Mouse (Mus musculus): Measurements from ENCODE around the gene Il13. TPM values are rescaled to one million over a fixed set of nuclear protein-coding genes. Genes with fewer than 3 reads are reported as not detected.

The Il13 gene
- total RNA-seq, 2 experiments from 2014 or later, result not detected

DNA sequence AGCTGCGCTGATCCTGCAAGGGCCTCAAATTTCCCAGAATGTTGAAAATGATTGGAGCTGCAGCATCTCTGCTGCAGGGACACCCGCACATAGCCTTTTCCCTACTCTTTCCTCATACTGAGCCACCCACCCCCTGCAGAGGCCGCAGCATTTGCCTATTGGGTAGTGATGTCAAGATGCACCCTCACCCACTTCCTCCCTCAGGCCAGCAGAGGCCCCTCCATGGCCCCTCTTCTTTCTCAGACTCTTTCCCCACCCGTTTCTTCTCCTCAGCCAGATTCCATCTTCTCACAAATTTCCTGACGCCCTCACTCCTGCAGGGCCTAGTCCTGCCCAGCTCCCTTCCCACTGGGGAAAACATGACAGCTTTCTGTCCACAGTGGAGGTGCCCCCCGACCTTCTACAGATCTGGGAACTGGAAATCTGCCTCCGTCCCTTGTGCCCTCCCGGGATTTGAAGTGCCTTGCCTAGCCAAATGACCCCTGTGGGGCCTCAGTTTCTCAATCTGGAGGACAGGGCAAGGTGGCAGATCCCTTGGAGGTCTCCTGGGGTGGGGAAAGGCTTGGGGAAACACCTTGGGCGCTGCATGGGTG, 1.2 kb upstream of the Il13 start:
- intact Hi-C loops (cut with DNase I), result no loop called here
- peak in 1 of 2 experiments; percentile 17 for DNase-seq (ENCODE audit: low spot score in 2 of 2)

GRCm38 (mm10) chr11:53633644-53634043, 858 bp downstream of the Il13 start:
- no peak for DNase-seq (ENCODE audit: low spot score in 2 of 2)
- intact Hi-C loops (cut with DNase I), result no loop called here

DNA sequence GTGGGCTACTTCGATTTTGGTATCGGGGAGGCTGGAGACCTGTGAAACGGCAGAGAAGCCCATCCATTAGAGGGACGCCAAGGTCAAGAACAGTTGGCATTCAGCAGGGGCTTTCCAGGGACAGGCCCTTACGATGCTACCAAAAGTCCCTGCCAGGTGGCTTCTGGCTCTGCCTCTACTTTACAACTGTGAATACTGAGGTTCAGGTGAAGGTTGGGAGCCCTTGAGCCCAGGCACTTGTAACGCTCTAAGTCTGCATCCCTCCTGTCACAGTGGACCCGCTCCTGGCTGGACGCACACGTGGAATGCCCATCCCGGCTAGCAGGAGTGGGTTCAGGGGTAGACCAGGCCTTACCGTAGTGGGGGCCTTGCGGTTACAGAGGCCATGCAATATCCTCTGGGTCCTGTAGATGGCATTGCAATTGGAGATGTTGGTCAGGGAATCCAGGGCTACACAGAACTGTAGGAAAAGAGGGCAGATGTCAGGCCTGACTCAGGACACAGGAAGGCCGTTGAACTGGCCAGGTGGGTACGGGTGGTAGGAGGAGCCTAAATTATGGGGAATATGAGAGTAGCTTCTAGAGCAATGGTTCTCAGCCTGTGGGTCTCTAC, 2.3 kb downstream of the Il13 start:
- DNase-seq (ENCODE audit: low spot score in 2 of 2), result no peak
- intact Hi-C loops (cut with DNase I), result no loop called here

DNA sequence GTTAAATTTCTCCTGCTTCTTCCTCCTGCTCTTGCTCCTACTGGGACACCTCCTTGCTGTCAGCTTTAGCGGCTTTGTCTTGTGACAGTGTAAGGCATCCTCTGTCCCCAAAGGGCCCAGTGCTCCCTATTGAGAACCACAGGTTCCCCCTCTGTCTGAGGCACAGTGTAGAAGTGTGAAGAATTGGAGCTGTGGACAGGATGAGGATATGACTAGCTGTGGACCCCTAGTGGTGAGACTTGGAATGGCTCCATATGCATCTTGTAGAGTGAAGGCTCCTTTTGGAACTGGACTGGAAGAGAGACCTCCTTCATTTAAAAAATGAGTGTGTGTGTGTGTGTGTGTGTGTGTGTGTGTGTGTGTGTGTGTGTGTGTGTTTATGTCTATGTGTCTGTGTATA, 6.6 kb downstream of the Il13 start:
- intact Hi-C loops (cut with DNase I), result loop anchor here (5.0 kb wide), 2 partner anchors 41 to 161 kb away; no protein-coding TSS in a partner anchor
- peak; percentile 37 to 65 for DNase-seq (ENCODE audit: low spot score in 2 of 2)

GRCm38 (mm10) chr11:53626802-53627373, 7.6 kb downstream of the Il13 start:
- intact Hi-C loops (cut with DNase I), result loop anchor here (5.0 kb wide), 2 partner anchors 40 to 160 kb away; no protein-coding TSS in a partner anchor
- no peak for DNase-seq (ENCODE audit: low spot score in 2 of 2)

GRCm38 (mm10) chr11:53624124-53624523, 10.4 kb downstream of the Il13 start:
- intact Hi-C loops (cut with DNase I), result no loop called here
- DNase-seq (ENCODE audit: low spot score in 2 of 2), result no peak

GRCm38 (mm10) chr11:53623573-53623972, 10.9 kb downstream of the Il13 start:
- intact Hi-C loops (cut with DNase I), result no loop called here
- no peak for DNase-seq (ENCODE audit: low spot score in 2 of 2)

- DNase-seq (ENCODE audit: low spot score in 2 of 2), result no peak
- intact Hi-C loops (cut with DNase I), result no loop called here
Observed at GRCm38 (mm10) chr11:53622440-53622806, 12.1 kb downstream of the Il13 start.

DNA sequence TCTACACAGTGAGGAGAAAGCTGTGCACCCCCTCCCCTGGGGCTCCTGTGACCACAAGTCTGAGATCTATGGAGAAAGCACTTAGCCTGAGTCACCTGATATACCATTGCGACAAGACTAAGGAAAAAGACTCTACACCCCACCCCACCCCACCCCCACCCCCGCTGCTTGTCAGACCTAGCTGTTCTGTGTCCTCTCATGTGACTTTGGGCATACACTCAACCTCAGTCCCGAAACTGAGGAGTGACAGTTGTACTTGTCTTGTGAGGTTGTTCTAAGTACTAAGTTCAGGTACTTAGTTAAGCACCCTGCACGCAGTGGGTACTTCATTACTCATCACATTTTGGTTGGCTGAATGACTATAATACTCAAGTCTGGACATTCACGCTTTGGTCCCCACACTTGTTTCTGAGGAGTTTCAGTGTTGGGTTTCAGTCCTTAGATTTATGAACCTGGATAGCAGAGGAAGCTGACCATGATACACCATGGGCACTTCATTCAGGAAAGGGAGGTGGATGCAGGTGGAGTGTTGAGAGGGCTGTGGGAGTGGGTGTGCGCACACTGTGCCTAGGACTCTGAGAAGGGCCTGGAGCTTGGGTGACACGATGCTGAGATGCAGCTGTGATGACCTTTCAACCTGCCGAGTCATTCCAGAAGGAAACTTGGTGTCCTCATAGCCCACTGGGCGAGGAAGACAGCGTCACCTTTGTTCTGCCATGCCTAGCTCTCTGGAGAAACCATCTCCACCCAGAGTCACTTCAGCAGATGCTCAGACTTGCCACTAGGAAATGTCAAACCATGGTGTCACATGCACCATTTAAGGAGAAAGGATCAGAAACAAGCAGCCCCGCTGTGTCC, 12.7 kb downstream of the Il13 start:
- intact Hi-C loops (cut with DNase I), result no loop called here
- no peak for DNase-seq (ENCODE audit: low spot score in 2 of 2)

- intact Hi-C loops (cut with DNase I), result no loop called here
- no peak for DNase-seq (ENCODE audit: low spot score in 2 of 2)
Observed at GRCm38 (mm10) chr11:53620094-53620493, 14.4 kb downstream of the Il13 start.

DNA sequence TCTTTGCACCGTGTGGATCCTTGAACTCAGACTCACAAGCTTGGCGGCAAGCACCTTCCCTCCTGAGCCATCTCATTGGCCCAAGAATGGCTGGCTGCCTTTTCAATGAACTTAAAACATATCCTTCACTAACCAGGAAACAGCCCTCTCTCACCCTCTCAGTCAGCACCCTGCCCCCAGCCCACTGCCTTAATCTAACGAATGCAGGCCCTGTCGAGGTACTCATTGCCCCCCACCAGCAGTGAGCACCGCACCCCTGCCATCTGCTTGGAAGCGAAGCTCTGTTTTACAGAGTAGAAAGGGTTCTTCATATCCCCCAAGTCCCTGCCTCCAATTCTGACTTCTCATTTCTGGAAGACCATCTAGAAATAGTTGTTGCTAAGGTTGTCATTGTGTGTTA, 15.1 kb downstream of the Il13 start:
- intact Hi-C loops (cut with DNase I), result no loop called here

GRCm38 (mm10) chr11:53618619-53619198, 15.8 kb downstream of the Il13 start, which contains the start of gene Il4:
Il4 (minus strand) TSS chr11:53618669.
- no peak for DNase-seq (ENCODE audit: low spot score in 2 of 2)
- intact Hi-C loops (cut with DNase I), result no loop called here

More for the DNA sequence above, 15.1 kb downstream of the Il13 start:
- no peak for DNase-seq (ENCODE audit: low spot score in 2 of 2)

DNA sequence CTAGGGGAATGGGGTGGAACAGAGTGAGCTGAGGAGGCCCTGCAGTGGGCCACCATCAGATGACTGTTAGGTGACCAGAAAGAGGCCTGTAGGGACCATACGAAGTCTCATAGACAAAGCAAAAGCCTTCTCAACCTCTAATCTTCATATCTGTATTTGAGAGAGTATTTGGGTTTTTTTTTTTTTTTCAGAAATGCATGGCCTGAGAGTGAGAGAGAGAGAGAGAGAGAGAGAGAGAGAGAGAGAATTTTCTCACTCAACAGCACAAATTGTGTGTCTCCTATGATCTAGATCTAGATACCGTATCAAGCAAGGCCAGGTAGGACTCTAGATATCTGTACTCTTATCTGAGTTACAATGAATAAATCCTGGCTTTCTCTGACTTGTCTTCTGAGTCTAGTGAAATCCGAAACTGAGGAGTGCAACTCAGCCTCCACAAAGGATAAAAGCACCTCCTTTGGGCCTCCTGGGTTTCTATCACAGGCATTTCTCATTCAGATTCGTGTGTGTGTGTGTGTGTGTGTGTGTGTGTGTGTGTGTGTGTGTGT, 16.9 kb downstream of the Il13 start:
- intact Hi-C loops (cut with DNase I), result no loop called here
- no peak for DNase-seq (ENCODE audit: low spot score in 2 of 2)

- DNase-seq (ENCODE audit: low spot score in 2 of 2), result no peak
- intact Hi-C loops (cut with DNase I), result no loop called here
Observed at GRCm38 (mm10) chr11:53616748-53617558, 17.5 kb downstream of the Il13 start.

DNA sequence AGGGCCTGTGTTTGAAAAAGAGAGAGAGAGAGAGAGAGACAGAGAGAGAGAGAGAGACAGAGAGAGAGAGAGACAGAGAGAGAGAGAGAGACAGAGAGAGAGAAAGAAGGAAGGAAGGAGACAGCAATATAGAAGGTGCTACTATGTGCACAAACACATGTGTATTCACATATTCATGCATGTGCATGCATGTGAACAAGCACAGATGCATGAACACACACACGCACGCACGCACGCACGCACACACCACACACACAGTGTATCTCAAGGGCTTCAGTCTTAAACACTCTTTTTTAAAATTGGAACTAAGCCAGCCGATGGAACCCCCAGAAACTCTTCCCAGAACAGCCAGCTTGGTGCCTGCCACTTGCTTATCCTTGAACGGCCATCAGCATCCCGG, 18.9 kb downstream of the Il13 start:
- no peak for DNase-seq (ENCODE audit: low spot score in 2 of 2)
- intact Hi-C loops (cut with DNase I), result no loop called here

DNA sequence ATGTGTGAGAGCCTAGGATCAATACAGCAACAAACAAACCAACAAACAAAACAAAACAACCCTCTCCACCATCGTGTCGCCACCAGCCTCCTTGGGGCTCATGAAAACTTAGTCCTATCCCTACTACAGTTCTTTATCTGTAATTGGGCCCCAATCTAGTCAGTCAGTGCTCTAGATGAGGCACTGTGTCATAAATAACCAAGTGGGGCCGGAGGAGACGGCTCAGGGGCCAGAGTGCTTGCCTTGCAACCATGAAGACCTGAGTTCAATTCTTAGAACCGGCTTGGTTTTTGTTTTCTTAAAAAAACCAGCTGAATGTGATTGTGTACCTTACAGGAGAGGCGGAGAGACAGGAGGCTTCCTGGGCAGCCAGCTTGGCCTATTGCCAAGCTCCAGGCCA, 19.3 kb downstream of the Il13 start:
- DNase-seq (ENCODE audit: low spot score in 2 of 2), result no peak
- intact Hi-C loops (cut with DNase I), result no loop called here

DNA sequence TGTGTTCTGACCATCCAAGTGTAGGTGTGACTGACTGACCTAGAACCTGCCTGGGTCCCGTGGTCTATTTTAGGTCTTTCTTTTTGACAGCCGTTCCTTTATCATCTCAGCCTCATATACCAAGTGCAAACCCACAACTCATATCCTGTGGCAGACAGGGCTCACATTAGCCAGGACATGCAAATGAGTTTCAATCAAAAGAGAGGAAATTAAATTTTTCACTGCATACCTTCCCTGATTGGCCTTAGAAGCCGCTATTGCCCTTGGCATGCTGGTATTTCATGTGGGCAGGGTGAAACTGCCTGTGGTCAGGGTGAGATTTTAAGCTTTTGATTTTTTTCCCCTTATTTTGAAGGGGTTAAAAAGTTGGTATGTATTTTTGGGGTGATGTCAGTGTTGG, 24.8 kb downstream of the Il13 start:
- intact Hi-C loops (cut with DNase I), result no loop called here
- no peak for DNase-seq (ENCODE audit: low spot score in 2 of 2)

GRCm38 (mm10) chr11:53609231-53609630, 25.3 kb downstream of the Il13 start:
- no peak for DNase-seq (ENCODE audit: low spot score in 2 of 2)
- intact Hi-C loops (cut with DNase I), result no loop called here

- DNase-seq (ENCODE audit: low spot score in 2 of 2), result no peak
- intact Hi-C loops (cut with DNase I), result no loop called here
Observed at GRCm38 (mm10) chr11:53605609-53606008, 28.9 kb downstream of the Il13 start.
